Mouse (Mus musculus): ENCODE results near the gene Gja3.

DNA sequence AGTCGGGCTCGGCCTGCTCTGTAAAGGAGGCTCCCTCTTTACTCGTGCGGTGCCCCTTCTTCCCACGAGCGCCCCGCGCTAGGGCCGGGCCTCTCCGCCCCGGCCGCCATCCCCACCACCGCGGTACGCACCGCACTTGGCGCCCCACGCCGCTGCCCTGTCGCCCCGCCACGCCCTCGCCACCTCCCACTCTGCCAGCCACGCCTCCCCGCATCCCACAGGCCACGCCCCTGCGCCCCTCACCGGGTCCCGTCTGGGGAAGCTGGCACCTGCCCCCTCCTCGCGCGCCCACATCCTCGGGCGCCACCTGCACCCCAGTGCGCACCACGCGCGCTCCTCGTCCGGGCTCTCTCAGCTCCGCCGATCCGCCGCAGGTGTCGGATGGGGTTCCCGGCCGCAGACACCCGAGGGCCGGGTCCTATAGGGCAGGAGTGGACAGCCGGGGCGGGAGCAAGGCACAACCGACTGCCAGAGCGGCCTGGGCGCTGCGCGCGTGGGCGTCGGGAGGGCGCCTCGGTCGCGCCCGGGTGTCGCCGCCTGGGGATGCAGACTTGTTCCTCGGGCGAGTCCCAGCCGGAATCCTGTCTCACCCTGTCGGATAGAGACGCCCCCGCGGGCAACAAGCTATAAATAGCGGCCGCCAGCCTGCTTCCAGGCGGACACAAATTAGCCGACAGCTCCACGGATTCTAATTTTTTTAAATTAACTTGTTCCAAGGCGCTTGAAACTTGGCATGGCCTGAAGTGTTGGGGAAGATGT, at the start of gene Gja3:
- no peak for TF ChIP-seq CTCF (IDR thresholded peaks at IDR 0.05; ENCODE audit: low read depth)
- TF ChIP-seq EP300 (optimal IDR thresholded peaks at IDR 0.05) = no peak

All from stomach, postnatal 0 days (tissue).